Mouse (Mus musculus) granulocyte monocyte progenitor cell, adult 5-6 weeks (primary cell): ENCODE data around the gene Fam71a. TPM values are rescaled to one million over a fixed set of nuclear protein-coding genes. Genes with fewer than 3 reads are reported as not detected.
A peak's percentile ranks its signal among the peaks of the same experiment; 100 is the strongest.
"Not testable (repeated sequence)": the region's sequence is repeated elsewhere in the genome, so short reads cannot be mapped to it uniquely, and the experiment has no call there.

ENCODE experiments used
- ATAC-seq: replicated peaks from 2 replicates; pipeline ENCODE4 v1.8.0; 2016; ENCODE audit warnings: mild to moderate bottlenecking, moderate TSS enrichment, inconsistent platforms; ENCODE audit not compliant: poor library complexity, severe bottlenecking
- total RNA-seq, 2 experiments: library from RNA; stranded (forward) in 1 of 2; stranded (reverse) in 1 of 2; fragments of 200-712, 200-1000 nt in 1 of 2; fragments of >200 nt in 1 of 2; fragmentation: Nextera tagmentation in 1 of 2; gene quantifications; 2 replicates each; pipeline ENCODE4 v1.2.3; 2014 to 2017

Fam71a gene
- total RNA-seq, 2 experiments from 2014 or later = 1.1 TPM; not detected in 1

DNA sequence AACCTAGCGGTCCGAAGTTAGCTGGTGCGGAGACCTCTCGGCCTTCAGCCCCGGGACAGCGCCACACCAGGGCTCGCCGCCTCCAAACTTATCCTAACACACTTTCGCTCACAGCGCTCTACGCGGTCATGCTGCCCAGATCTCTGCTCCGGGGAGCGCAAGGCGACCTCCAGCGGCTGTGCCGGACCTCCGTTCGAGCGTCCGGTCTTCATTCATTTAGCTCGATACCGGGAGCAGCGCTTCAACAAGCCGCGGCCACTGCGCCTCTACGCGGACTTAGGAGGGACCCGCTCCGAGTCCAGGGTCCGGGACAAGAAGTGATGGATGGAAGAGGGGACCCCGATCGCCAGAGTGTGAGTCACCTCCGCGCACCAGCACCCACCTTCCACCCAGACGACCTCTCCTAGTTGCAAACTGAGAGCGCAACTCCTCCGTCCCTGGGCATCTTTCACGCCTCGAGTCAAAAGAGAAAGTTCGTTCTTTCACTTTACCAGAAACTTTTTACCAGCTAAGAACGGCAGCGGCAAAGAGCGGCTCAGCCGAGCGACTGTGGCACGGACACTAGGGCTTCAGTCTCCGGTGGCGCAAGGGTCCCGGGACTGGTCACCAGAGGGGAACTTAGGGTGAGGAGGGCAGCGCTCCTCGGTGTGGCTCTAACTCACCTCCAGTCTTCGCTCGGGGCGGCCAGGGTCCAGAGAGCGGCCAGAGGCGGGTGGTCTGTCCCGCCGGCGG, 18.0 kb upstream of the Fam71a start:
- ATAC-seq = peak; percentile 31

DNA sequence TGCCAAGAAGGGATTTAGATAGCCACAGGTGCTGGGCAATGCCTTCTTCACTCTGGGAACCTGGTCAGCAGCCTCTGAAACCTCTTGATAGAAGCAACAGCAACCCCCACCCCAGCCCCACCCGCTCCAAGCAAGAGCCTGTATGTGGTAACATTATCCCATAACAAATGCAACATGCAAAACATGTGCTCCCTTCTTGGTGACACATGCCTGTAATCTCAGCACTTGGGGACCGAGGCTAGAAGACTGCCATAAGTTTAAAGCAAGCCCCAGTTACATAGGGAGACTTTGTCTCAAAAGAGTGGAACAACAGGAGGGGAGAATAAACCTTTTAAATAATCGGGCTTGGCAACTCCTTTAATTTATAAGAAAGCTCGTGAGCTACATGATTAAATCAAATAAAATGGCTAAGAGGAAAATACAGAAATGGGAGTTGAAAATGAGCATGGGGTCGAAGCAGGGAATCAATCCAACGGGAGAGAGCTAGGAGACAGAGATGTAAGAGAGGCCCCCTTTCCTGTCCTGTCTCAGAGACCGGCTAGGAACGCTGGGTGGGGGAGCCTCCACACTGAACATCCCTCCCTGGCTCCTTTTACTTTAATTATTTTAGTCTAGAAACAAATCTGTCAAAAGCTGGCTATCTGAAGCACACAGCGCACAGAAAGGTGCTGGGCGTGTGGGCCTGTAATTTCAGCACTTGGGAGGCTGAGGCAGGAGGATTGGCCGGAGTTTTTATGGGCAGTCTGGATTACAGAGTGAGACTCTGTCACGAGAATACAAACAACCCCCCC, 17.0 kb upstream of the Fam71a start:
- no peak for ATAC-seq

DNA sequence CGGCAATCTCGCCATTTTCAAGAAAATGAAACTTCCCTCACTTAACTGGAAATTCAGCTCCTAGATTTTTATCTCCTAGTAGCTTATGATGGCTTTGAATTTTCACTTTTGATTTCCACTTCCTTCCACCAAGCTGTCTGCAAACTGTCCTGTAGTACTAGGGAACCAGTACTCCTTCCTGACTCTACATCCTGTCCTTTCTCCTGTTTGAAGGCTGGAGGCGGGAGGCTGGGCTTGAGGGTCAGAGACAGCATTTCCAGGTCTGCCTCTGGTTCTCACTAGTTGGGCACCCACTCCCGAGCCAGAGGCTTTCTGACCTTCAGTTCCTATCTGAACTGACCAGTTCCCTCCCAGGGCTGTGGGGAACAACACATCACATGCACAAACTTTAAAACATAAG, 15.8 kb upstream of the Fam71a start:
- no peak for ATAC-seq

DNA sequence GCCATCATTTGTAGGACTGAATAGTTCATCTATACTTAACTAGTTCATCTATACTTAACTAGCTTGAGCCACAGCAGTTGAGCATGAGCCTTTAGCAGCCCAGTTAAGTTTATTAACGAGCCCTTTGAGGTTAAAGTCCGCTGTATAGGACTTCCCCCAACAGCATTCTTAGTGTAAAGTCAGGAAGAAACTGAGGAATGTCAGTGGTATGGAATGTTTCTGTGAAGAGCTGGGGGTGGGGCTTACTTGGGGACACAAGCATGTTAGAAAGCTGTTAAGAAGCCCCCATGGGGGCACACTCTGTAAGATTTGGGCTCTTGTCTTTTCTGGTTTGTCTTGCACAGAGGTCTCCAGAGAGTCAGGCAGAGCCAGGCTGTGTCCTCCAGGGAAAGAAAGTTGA, 15.2 kb upstream of the Fam71a start:
- no peak for ATAC-seq

DNA sequence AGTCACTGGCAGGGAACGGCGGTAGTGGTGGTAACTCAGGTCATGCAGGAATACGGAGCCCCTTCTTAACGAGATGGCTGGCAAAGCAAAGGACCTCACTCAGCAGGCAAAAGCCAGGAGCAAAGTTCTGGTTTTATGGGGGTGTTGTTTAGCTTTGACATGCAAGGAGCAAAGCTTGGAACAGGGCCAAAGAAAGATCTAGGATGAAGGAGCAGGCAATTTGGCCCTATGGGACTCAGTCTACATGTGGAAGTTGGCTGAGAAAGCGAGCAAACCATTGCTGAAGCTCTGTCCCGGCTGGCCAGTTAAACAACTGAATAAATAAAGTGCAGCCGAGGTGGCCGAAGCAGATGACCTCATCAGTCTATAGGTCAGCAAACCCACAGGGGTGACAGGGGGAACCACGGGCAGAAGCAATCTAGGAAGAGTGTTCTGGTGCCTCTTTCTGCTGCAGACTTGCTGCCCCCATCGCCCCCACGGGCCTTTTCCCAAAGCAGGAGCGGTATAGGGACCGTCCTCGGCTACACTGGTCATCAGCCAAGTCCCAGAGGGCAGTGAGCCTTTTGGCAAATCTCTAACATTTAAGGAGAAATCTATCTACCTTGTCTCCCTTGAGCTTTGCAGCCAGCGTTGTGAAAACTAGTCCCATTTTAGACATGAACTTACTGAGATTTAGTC, 14.0 kb upstream of the Fam71a start:
- no peak for ATAC-seq

DNA sequence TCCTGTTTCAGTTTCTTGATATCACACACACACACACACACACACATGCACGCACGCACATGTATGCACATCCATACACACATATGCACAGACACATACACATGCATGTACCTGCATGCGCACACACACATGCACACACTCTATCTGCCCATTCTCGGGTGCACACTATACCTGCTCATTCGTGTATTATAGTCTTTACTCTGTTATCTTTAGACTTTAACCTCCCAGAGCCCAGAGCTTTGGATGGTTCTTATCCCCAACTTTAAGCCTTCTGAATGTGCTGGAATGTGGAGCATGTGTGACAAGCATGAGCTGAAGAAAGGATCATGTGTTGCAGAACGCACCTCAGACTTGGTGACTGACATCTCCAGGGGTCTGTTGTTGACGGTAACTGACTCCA, 12.3 kb upstream of the Fam71a start:
- ATAC-seq = no peak

DNA sequence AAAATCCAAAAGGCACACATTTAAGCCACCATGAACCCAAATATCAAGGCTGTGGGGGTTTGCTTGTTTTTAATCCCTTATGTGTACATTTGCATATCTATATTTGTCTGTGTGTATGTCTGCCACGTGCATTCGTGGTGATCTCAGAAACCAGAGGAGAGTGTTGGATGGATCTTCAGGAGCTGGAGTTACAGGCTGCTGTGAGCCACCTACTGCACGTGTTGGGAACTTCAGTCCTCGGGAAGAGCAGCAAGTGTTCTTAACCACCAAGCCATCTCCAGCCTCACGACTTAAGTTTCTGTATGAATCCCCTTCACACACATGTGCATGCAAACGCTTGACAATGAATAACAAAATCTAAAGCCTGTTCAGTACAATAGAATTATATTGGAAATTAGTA, 7.9 kb upstream of the Fam71a start:
- peak; percentile 64 for ATAC-seq

DNA sequence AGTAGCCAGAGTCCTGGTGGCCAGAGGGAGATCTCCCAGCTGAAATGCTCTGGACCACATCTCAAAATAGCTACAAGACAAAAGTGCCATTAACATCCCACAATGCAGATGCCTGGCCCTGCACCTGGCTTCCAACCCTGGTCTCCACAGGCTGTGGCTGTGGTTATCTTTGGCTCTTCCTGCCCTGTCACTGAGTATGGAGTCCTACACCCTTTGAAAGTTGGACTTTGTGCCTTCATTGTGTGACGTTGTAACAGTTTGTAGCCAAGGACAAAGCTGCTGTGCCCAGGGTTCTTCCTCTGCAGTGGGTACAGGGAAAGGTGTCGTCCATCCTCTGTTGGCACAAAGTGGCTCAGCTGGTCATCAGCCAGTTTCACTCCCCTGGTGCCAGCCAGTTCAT, 5.8 kb upstream of the Fam71a start:
- no peak for ATAC-seq

DNA sequence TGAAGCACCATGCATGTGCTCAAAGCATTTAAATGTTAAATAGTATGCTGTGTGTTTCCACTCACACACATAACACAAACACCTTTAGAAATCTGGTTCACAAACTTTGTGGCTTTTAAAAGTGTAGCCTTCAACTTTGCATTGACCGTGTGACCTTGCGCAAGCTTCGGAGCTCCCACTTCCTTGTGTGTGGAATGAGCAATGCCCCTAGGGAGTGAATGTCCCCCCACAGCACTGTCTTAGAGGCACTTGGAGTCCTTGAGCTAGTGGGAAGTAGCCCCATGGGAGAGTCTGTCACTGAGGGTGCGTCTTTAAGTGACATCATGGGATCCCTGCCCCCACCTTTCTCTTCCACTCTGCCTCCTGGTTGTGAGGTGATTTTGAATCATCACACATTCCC, 1.6 kb upstream of the Fam71a start:
- ATAC-seq = peak; percentile 93

DNA sequence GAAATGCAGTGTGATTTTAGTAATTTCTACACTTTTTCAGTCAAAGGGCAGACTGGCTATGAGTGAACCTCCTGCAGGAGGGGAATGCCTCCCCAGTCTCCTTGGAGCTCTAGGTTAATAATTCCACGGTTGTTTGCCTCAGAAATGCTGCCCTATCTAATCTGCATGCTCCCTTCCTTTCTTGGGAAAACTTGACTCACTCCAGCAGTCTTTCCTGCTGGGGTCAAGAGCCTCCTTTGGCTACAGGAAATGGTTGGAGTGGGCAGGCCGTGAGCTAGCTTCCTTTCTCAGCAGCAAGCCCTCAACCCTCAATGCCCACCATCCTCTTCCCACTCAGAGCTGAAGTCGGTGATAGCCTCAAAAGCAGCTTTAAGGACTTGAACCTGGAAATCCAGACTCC, 10.3 kb downstream of the Fam71a start:
- ATAC-seq = no peak

DNA sequence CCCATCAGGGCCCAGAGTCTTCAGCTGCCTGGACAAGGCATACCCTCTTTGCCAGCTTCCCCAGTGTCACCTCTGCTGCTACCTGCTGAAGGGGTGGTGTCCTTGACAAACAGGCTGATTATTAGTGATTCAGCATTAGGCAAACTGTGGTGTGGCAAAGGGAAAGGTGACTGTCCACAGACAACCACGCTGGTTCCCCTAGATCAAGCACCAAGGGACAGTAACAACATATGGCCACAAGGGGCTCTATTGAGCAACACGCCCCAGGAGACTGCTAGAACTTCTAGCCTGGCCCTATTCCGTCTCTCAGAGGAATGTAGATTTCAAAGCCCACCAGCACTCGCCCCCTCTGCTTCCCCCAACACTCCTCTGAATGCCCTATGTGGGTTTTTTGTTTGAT, 11.6 kb downstream of the Fam71a start:
- peak; percentile 89 for ATAC-seq

DNA sequence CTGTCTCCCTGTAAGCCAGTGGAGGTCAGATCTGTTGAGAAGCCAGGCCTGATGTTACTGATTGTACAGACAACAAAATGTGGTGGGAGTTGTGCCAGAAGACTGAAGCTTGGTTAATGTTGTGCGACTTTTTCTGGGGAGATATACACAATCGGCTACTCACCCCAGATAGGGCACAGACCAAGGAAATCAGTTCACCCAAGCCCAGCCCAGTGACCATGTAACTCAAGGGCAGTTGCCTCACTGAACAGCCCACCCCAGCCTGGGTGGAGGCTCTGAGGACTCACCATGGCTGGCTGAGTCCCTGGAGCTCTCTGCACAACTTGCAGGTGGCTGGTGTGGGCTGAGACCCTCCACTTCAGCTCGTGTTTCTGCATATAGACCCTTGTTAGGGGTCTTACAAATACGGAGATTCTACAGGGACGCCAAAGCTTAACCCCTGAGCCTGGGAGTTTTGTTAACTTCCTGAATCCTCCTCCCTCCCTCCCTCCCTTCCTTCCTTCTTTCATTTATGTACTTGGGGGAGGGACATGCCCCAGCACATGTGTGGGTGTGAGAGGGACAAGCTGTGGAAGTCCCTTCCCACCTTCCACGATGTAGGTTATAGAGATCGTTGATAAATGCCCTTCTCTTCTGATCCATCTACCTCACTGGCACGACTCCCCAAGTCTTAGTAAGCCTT, 13.6 kb downstream of the Fam71a start:
- peak; percentile 52 for ATAC-seq

DNA sequence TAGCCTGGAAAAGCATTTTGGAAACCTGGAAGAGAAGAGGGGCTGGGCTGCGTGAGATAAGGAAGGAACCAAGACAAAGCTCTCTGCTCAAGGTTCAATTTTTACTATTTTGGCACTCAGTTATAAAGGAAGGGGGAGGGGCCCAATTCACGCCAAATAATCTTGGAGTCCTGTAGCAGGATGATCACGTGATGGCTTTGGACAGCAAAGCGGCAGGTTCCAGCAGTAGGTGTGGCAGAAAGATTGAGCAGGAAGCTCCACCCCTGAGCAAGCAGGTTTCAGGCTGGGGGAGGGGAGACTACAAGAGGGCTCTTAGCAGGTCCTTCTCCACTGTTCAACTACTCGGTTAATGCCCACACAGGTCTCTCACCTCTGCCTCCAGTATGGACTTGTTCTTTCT, 15.1 kb downstream of the Fam71a start:
- ATAC-seq = not testable (repeated sequence)

DNA sequence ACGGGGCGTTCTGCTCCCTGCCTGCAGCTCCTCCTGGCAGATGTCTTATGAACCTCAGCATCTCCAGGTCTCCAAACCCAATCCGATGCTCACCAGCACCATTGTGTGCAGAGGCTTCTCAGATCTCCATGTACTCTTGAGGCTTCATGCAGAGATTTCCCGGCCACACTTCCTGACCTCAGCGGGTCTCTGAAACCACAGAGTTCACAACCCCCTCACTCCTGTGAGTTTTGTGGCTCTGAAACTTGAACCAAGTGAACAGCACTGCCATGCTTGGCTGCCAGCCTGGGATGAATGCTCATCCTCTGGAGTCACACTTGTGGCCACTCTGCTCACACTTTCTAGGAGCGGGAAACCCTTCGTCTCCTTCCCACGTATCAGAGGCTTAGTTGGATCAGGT, 23.6 kb downstream of the Fam71a start:
- ATAC-seq = peak; percentile 41

DNA sequence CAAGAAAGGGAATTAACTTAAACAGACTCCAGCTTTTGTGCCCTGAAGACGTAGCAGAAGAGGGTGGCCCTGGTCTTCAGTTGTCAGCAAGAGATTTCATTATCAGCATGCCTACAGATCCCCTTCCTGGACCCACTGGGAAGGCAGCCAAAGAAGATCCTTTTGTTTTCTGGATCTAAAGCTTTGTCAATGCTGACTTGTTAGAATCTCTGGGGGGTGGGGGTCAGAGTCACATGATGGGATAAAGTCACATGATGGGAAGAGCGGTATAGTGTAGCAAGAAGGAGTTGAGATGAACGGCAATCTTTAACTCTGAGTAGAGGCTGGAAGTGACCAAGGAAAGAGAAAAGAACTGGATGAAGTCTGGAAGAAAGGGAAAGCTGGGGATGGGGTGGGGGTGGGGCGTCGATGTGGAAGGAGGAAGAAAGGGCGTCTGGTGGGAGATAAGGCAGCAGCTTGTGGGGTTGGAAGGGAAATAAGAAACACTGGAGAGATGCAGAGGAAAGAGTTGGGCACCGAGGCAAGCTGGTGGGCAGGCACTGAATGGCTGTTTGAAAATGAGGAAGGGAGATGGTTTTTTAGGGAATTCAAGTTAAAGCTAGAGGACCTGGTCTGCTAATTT, 25.6 kb downstream of the Fam71a start:
- no peak for ATAC-seq

DNA sequence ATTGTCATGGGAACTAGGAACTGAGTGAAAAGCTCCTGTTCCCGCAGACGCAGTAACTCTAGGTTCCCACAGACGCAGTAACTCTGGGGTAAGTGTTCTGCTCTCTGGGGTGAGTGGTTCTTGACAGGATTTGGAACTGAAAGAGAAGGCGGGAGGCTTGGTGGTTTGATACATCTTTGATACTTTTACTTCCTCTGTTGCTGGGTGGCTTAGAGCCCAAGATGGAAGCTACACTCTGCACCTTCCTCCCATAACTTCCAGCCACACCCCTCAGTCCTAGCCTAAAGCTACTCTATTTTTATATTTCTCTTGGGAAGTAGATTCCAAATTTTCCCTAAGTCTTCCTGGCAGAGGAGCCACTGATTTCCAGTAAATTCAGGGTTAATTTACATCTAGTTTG, 26.2 kb downstream of the Fam71a start:
- ATAC-seq = peak; percentile 69

DNA sequence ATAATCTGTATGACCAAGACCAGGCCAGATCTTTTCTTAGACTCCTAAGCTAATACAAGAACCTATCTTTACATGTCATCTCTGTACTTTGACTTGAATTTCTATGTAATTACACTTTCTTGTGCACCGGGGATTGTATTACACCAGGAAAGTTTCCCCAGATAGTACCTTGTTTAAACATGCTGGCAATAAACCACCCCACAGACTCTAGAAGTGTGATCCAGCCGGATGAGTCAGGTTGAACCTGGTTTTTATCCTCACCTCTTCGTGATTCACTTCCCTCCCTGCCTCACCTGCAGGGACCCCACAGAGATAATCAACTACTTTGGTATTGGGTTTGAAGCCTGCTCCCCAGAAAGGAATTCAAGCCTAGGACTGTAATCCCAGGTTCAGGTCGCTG, 29.2 kb downstream of the Fam71a start:
- no peak for ATAC-seq

DNA sequence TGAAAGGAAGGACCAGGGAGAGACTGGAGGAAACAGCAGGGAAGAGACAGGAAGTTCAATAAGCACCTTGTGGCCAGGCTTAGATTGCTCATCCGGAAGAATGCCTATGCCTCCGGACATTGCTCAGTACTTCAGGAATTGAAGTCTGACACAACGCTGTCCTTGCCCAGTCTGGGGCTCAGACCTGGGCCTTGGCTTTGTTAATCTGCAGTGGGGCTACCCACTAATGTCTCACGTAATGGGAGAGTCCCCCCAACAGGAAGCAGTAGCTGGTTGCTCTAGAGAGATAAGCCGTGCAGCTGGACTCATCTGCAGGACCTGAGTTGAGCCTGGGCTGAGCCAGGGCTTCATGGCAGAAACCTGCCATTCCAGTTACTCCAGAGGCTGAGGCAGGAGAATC, 31.7 kb downstream of the Fam71a start:
- peak; percentile 86 for ATAC-seq

DNA sequence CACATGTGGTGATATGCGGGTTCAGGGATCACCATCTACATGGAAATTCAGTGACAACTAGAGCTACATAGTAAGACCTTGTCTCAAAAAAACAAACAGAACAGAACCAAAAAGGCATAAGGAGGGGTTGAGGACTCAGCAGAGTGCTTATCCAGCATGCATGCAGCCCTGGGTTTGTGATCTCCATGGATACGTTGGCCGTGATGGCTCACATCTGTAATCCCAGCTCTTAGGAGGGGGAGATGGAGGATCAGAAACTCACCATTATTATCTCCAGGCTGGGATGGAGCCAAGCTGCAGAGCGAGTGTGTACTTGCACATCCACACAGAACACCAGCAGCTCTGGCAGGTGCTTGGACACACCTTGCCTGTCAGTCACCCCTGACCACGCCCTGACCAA, 32.4 kb downstream of the Fam71a start:
- no peak for ATAC-seq

DNA sequence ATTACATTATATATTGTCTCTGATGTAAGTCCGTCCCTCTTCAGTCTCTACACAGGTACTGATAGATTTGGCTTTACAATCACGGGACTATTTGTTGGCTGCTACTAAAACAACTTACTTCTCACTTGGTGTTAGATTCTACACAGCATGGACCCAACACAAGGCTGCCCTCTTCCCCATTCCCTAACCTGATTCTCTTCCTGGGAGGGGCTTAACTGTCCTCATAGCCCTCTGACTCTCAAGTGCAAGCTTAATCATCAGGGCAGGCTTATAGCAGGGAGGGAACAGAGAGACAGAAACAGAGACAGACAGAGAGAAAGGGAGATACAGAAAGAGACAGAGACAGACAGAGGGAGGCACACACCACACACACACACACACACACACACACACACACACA, 32.9 kb downstream of the Fam71a start:
- peak; percentile 51 for ATAC-seq
